In the genomic region with DNA sequence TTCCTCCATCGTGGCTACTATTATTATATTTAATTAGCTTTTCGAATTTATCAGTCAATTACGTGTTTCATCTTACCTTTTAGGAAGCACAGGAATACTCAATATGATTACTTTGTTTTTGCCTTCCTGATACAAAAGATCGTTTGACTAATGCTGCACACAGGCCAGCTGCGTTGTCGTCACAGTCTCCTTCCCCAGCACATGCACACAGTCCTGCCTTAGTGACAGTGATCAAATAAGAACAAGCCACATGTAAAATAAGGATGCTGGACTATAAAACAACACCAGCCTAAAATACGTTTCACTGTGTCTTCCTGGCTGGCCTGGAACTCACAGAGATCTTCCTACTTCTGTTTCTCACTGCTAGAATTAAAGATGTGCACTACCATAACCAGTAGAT, we compare ENCODE assay signal across 22 mouse cellular contexts. TPM values are rescaled to one million over a fixed set of nuclear protein-coding genes. Genes with fewer than 3 reads are reported as not detected.
A peak's percentile ranks its signal among the peaks of the same experiment; 100 is the strongest.
DNase-seq lines count a peak whose midpoint lies in the region; ATAC-seq and TF ChIP-seq lines count a peak whose summit lies in the region.
"Had no signal": no experiment of that assay in that cellular context is flagged by ENCODE, and none has a peak within 500 bp of the region (broad histone marks: within the 10 kb centered on the region; RNA-seq: fewer than 3 reads in every experiment).

No protein-coding gene starts in this region.

- H3K36me3 ChIP-seq in midbrain, embryonic 11.5 days (ENCODE audit: control insufficient read depth, insufficient read depth, low read length) = no peaks in the 10 kb centered on the region
- no peaks in the 10 kb centered on the region for H3K36me3 ChIP-seq in midbrain, embryonic 13.5 days
- H3K36me3 ChIP-seq: embryonic facial prominence, embryonic 13.5 days; embryonic facial prominence, embryonic 15.5 days; forebrain, embryonic 10.5 days; forebrain, embryonic 12.5 days; forebrain, embryonic 15.5 days had no signal

- H3K9me3 ChIP-seq in midbrain, embryonic 11.5 days (ENCODE audit: control insufficient read depth, low read length) = no peaks in the 10 kb centered on the region
- H3K9me3 ChIP-seq in midbrain, embryonic 13.5 days = no peaks in the 10 kb centered on the region
- H3K9me3 ChIP-seq: embryonic facial prominence, embryonic 13.5 days; embryonic facial prominence, embryonic 15.5 days; forebrain, embryonic 10.5 days; forebrain, embryonic 12.5 days; forebrain, embryonic 15.5 days had no signal

- no peak for TF ChIP-seq CTCF in layer of hippocampus, adult 2 months (conservative IDR thresholded peaks at IDR 0.05)
- TF ChIP-seq CTCF in brain, embryonic 14.5 days (IDR thresholded peaks at IDR 0.05; ENCODE audit: borderline replicate concordance, extremely low read depth, insufficient read depth, insufficient read length) = no peak

- H3K9ac ChIP-seq in midbrain, embryonic 11.5 days (ENCODE audit: low read length) = no peak overlapping the region
- no peak overlapping the region for H3K9ac ChIP-seq in midbrain, embryonic 13.5 days (replicated peaks)
- H3K9ac ChIP-seq: embryonic facial prominence, embryonic 13.5 days; embryonic facial prominence, embryonic 15.5 days; forebrain, embryonic 12.5 days had no signal

- H3K4me3 ChIP-seq in layer of hippocampus, adult 2 months = peak overlapping the region; percentile 58; the same call in 1 of the 2 replicates
- H3K4me3 ChIP-seq in midbrain, embryonic 11.5 days (ENCODE audit: low read depth, low read length) = no peak overlapping the region
- no peak overlapping the region for H3K4me3 ChIP-seq in midbrain, embryonic 13.5 days (replicated peaks)
- H3K4me3 ChIP-seq: embryonic facial prominence, embryonic 13.5 days; embryonic facial prominence, embryonic 15.5 days; erythroblast, embryonic 14.5 days; forebrain, embryonic 10.5 days; forebrain, embryonic 12.5 days had no signal

- TF ChIP-seq POLR2A in brain, embryonic 14.5 days (IDR thresholded peaks at IDR 0.05; ENCODE audit: borderline replicate concordance, extremely low read depth, insufficient read depth, insufficient read length, poor library complexity, severe bottlenecking) = no peak

- peaks cover 7% of the 10 kb centered on the region for H3K4me1 ChIP-seq in midbrain, embryonic 11.5 days (ENCODE audit: control insufficient read depth, insufficient read depth, low read length)
- H3K4me1 ChIP-seq in midbrain, embryonic 13.5 days (replicated peaks) = peaks cover 16% of the 10 kb centered on the region
- H3K4me1 ChIP-seq: embryonic facial prominence, embryonic 13.5 days; embryonic facial prominence, embryonic 15.5 days had no signal

- H3K27ac ChIP-seq in layer of hippocampus, adult 2 months = peak overlapping the region; percentile 97
- no peak overlapping the region for H3K27ac ChIP-seq in midbrain, embryonic 11.5 days (ENCODE audit: low read depth, low read length)
- H3K27ac ChIP-seq in midbrain, embryonic 13.5 days = no peak overlapping the region
- H3K27ac ChIP-seq: embryonic facial prominence, embryonic 13.5 days; embryonic facial prominence, embryonic 15.5 days; forebrain, embryonic 10.5 days had no signal

- DNase-seq in layer of hippocampus, adult 2 months (ENCODE audit: low spot score in 2 of 2) = no peak
- DNase-seq in layer of hippocampus, adult 9-10 months (ENCODE audit: low spot score) = no peak
- peak; percentile 75 for DNase-seq in midbrain, embryonic 11.5 days (ENCODE audit: low spot score, missing footprints)
- peak; percentile 69 for DNase-seq in brain, adult 2 months (ENCODE audit: low read depth, low spot score)
- DNase-seq in brain, embryonic 14.5 days (ENCODE audit: low read depth) = peak; percentile 24
- no peak for DNase-seq in MN1 (ENCODE audit: low spot score)
- DNase-seq in cerebellum, adult 11-12 months = no peak
- DNase-seq: adrenal gland, adult 8-10 months; adrenal gland, postnatal 36 days had no signal

- H3K27me3 ChIP-seq in midbrain, embryonic 11.5 days (ENCODE audit: control insufficient read depth, insufficient read depth, low read length) = no peaks in the 10 kb centered on the region
- no peaks in the 10 kb centered on the region for H3K27me3 ChIP-seq in midbrain, embryonic 13.5 days
- H3K27me3 ChIP-seq: embryonic facial prominence, embryonic 13.5 days; embryonic facial prominence, embryonic 15.5 days; forebrain, embryonic 12.5 days; forebrain, embryonic 15.5 days; Patski had no signal

- no peak for ATAC-seq in midbrain, embryonic 11.5 days (ENCODE audit: low FRiP score)
- ATAC-seq in midbrain, embryonic 13.5 days = no peak
- ATAC-seq: activated CD4-positive, CD25-positive, alpha-beta regulatory T cell, adult 4 months; Patski had no signal

- 86% methylated on average over 7 of the region's 7 CpGs for WGBS in midbrain, embryonic 11.5 days
- WGBS in midbrain, embryonic 13.5 days = 66% methylated on average over 7 of the region's 7 CpGs

- no peak overlapping the region for H3K4me2 ChIP-seq in midbrain, embryonic 11.5 days
- H3K4me2 ChIP-seq in midbrain, embryonic 13.5 days (replicated peaks) = no peak overlapping the region
- H3K4me2 ChIP-seq: embryonic facial prominence, embryonic 13.5 days; embryonic facial prominence, embryonic 15.5 days; forebrain, embryonic 12.5 days had no signal

RNA-seq across cellular contexts. Expression of a gene that starts 0.6 kb away (rescaled TPM):
- 10 to 100 TPM; 86.0 to 89.5 TPM for total RNA-seq in layer of hippocampus, adult 2 months (2021)
- polyA plus RNA-seq in midbrain, embryonic 11.5 days (2014; fragmentation: Nextera tagmentation; extraction: Ambion mirVana) = 1.9 TPM in 2 replicates
- 2.6 and 3.3 TPM in 2 replicates for polyA plus RNA-seq in midbrain, embryonic 13.5 days (2015; fragmentation: Nextera tagmentation; extraction: Ambion mirVana)
- 2.3 and 2.5 TPM in 2 replicates for polyA plus RNA-seq in brain, embryonic 14.5 days (2012; rRNA removed)
- total RNA-seq: MEL had no signal
- polyA plus RNA-seq: activated CD4-positive, CD25-positive, alpha-beta regulatory T cell, adult 4 months; erythroblast, embryonic 14.5 days; Patski had no signal

RNA-seq across cellular contexts. Expression of a gene that starts 19.1 kb away (rescaled TPM):
- under 1 TPM; 0.37 to 0.38 TPM for total RNA-seq in layer of hippocampus, adult 2 months (2021)
- 0.22 and 0.51 TPM in 2 replicates for polyA plus RNA-seq in midbrain, embryonic 11.5 days (2014; fragmentation: Nextera tagmentation; extraction: Ambion mirVana)
- 0.19 TPM in 1 of 2 replicates, not detected in the other for polyA plus RNA-seq in midbrain, embryonic 13.5 days (2015; fragmentation: Nextera tagmentation; extraction: Ambion mirVana)
- 0.82 and 1.0 TPM in 2 replicates for polyA plus RNA-seq in brain, embryonic 14.5 days (2012; rRNA removed)
- total RNA-seq: ES-E14 had no signal
- polyA plus RNA-seq: embryonic facial prominence, embryonic 11.5 days; erythroblast, embryonic 14.5 days; forebrain, embryonic 12.5 days; forebrain, embryonic 15.5 days had no signal

RNA-seq across cellular contexts. Expression of a gene that starts 25.9 kb away (rescaled TPM):
- not detected for total RNA-seq in layer of hippocampus, adult 2 months (2021)
- 0.83 and 0.84 TPM in 2 replicates for polyA plus RNA-seq in midbrain, embryonic 11.5 days (2014; fragmentation: Nextera tagmentation; extraction: Ambion mirVana)
- 0.62 and 1.1 TPM in 2 replicates for polyA plus RNA-seq in midbrain, embryonic 13.5 days (2015; fragmentation: Nextera tagmentation; extraction: Ambion mirVana)
- 0.03 and 0.07 TPM in 2 replicates for polyA plus RNA-seq in brain, embryonic 14.5 days (2012; rRNA removed)
- total RNA-seq: adrenal gland, postnatal 14 days had no signal
- polyA plus RNA-seq: Patski had no signal

RNA-seq across cellular contexts. Expression of a gene that starts 25.9 kb away (rescaled TPM):
- total RNA-seq in layer of hippocampus, adult 2 months (2021) = 10 to 100 TPM; 17.3 to 21.2 TPM
- polyA plus RNA-seq in midbrain, embryonic 11.5 days (2014; fragmentation: Nextera tagmentation; extraction: Ambion mirVana) = 3.0 and 4.6 TPM in 2 replicates
- 2.1 and 3.1 TPM in 2 replicates for polyA plus RNA-seq in midbrain, embryonic 13.5 days (2015; fragmentation: Nextera tagmentation; extraction: Ambion mirVana)
- polyA plus RNA-seq in brain, embryonic 14.5 days (2012; rRNA removed) = 2.2 and 2.4 TPM in 2 replicates

Comparison
In these comparisons a context has a peak if more than half of its experiments do, and no peak if none do; other contexts are left out.
1. DNase-seq: peak in midbrain, embryonic 11.5 days (single experiment), brain, adult 2 months (single experiment) and brain, embryonic 14.5 days (single experiment); none in layer of hippocampus, adult 2 months (0 of 2), layer of hippocampus, adult 9-10 months (single experiment), MN1 (single experiment) and cerebellum, adult 11-12 months (single experiment).